Mouse (Mus musculus) olfactory bulb, adult 2 months (tissue): ENCODE results near the gene Ube2s. TPM values are rescaled to one million over a fixed set of nuclear protein-coding genes. Genes with fewer than 3 reads are reported as not detected.

Experiments
- H3K27ac ChIP-seq: fragments of 200-500 bp; 2 replicates; pipeline ENCODE4 v1.5.1; 2012; ENCODE audit warnings: low read depth, low read length; ENCODE audit not compliant: insufficient read depth
- H3K4me1 ChIP-seq: fragments of 200-500 bp; 2 replicates; pipeline ENCODE4 v1.6.1; 2012; ENCODE audit warnings: low read length; ENCODE audit not compliant: control insufficient read depth, insufficient read depth
- H3K4me3 ChIP-seq: fragments of 200-500 bp; 2 replicates; pipeline ENCODE4 v1.5.1; 2012; ENCODE audit warnings: mild to moderate bottlenecking, low read depth, low read length, moderate library complexity; ENCODE audit not compliant: insufficient read depth
- CTCF ChIP-seq: fragments of 200-500 bp; IDR thresholded peaks from 2 replicates; pipeline ENCODE4 v1.5.1; 2012; ENCODE audit warnings: low read depth, mild to moderate bottlenecking, low read length, moderate library complexity; ENCODE audit not compliant: insufficient read depth
- POLR2A ChIP-seq: fragments of 200-500 bp; IDR thresholded peaks from 2 replicates; pipeline ENCODE4 v1.6.1; 2012; ENCODE audit warnings: mild to moderate bottlenecking, low read depth, low read length, moderate library complexity; ENCODE audit not compliant: insufficient read depth
- WGBS: fragments of 180-500 bp; shearing (Covaris S2); methylation state at CpG from one replicate; pipeline ENCODE4 v1.1.7; 2018; 5-methylcytosine and 5-hydroxymethylcytosine counted together
- polyA plus RNA-seq: library from polyadenylated mRNA; stranded (reverse); fragments of >200 nt; gene quantifications from 2 replicates; pipeline ENCODE4 v1.2.4, GENCODE M21; 2012; ENCODE audit warnings: low replicate concordance; ENCODE audit not compliant: missing spikeins, insufficient read depth, insufficient read length

Gene Ube2s
- polyA plus RNA-seq, 1 experiment = not detected

- no peak overlapping the region for H3K4me3 ChIP-seq
- TF ChIP-seq CTCF (no peak), POLR2A (no peak)
- H3K4me1 ChIP-seq = peaks cover 7% of the 10 kb centered on the region
- no peak overlapping the region for H3K27ac ChIP-seq
- 57% methylated on average over 7 of the region's 7 CpGs for WGBS
Observed at GRCm38 (mm10) chr7:4795767-4796433, 16.5 kb downstream of the Ube2s start.

GRCm38 (mm10) chr7:4794631-4795168, 17.7 kb downstream of the Ube2s start:
- TF ChIP-seq POLR2A (no peak), CTCF (no peak)
- no peak overlapping the region for H3K27ac ChIP-seq
- H3K4me1 ChIP-seq = peaks cover 7% of the 10 kb centered on the region
- H3K4me3 ChIP-seq = no peak overlapping the region
- 84% methylated on average over 3 of the region's 3 CpGs for WGBS

GRCm38 (mm10) chr7:4793674-4794073, 18.7 kb downstream of the Ube2s start:
- Histone ChIP-seq H3K4me3 (peak overlapping the region; percentile 91), H3K27ac (no peak overlapping the region), H3K4me1 (peaks cover 12% of the 10 kb centered on the region)
- WGBS = 47% methylated on average over 4 of the region's 4 CpGs
- TF ChIP-seq CTCF (no peak), POLR2A (no peak)

GRCm38 (mm10) chr7:4793248-4793647, 19.1 kb downstream of the Ube2s start:
- H3K4me3 ChIP-seq = peak overlapping the region; percentile 91
- under 1% methylated on average over 31 of the region's 31 CpGs for WGBS
- 0 out of 2 replicates have a peak overlapping the region, but pooled peaks have one; percentile 68 for H3K27ac ChIP-seq
- H3K4me1 ChIP-seq = peaks cover 15% of the 10 kb centered on the region

- TF ChIP-seq POLR2A (peak; percentile 96), CTCF (no peak)
- WGBS = under 1% methylated on average over 53 of the region's 54 CpGs
- Histone ChIP-seq H3K4me3 (peak within 1 kb of the TSS; percentile 91), H3K4me1 (peaks cover 16% of the 10 kb centered on the region), H3K27ac (peak within 1 kb of the TSS; percentile 68)
Observed at GRCm38 (mm10) chr7:4792278-4793212, 19.8 kb downstream of the Ube2s start, which contains the start of gene Rpl28. Gene Rpl28, plus strand, starts transcription at chr7:4792874.

GRCm38 (mm10) chr7:4789436-4789935, 22.9 kb downstream of the Ube2s start, which contains the start of gene Tmem238:
Gene Tmem238, minus strand, starts transcription at chr7:4789656.
- Histone ChIP-seq H3K4me3 (peak within 1 kb of the TSS; percentile 53), H3K4me1 (peaks cover 16% of the 10 kb centered on the region), H3K27ac (no peak within 1 kb of the TSS)
- WGBS = 10% methylated on average over 40 of the region's 40 CpGs
- TF ChIP-seq CTCF (no peak), POLR2A (no peak)

GRCm38 (mm10) chr7:4788499-4789435, 23.6 kb downstream of the Ube2s start:
- 3% methylated on average over 64 of the region's 64 CpGs for WGBS
- TF ChIP-seq POLR2A = no peak
- TF ChIP-seq CTCF = no peak
- H3K4me3 ChIP-seq = peak overlapping the region; percentile 53
- peaks cover 10% of the 10 kb centered on the region for H3K4me1 ChIP-seq
- H3K27ac ChIP-seq = no peak overlapping the region

- peaks cover 4% of the 10 kb centered on the region for H3K4me1 ChIP-seq
- no peak for TF ChIP-seq CTCF
- no peak for TF ChIP-seq POLR2A
- H3K27ac ChIP-seq = no peak overlapping the region
- H3K4me3 ChIP-seq = no peak overlapping the region
- 91% methylated on average over 14 of the region's 14 CpGs for WGBS
Observed at GRCm38 (mm10) chr7:4783667-4784268, 28.6 kb downstream of the Ube2s start.
